Mouse (Mus musculus) ES-Bruce4 (cell line): ENCODE results near the gene Plpp4.

Source experiments
- CTCF ChIP-seq: IDR thresholded peaks from one replicate; pipeline ENCODE4 v1.8.1; 2011; ENCODE audit warnings: low read depth, low read length
- EP300 ChIP-seq: IDR thresholded peaks from 2 replicates; pipeline ENCODE4 v1.6.1; 2011; ENCODE audit warnings: low read depth, low read length; ENCODE audit not compliant: insufficient read depth

DNA sequence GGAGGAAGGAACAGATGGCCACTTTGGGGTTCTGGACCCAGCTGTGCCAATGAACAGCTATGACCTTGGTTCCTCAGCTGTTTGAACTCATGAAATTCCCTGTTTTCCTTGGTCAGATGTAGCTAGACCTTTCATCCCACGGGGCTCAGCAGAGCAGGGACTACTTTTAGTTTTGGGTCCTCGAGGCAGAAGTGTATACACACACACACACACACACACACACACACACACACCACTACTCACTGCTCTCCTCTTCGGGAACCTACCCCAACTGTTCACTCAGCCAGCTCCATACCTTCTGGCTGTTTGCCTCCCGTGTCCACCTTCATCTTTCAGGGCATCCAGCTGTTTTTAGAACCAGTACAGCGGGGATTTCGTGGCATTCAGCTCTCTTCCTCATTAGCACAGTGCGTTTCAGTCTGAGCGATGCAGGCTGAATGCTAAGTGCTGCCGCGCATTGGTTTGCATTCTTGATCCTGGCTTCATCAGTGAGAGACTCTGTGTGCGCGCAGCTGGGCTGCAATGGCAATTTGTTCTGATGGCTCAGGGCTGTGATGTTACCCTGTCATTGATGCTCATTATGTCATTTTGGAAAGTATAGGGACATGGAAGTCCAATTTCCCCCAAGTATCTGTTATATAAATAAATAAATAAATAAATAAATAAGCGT is 146.0 kb downstream of the Plpp4 start:
- TF ChIP-seq EP300: no peak
- no peak for TF ChIP-seq CTCF
